Mouse (Mus musculus): Measurements from ENCODE around the gene Gapdh. TPM values are rescaled to one million over a fixed set of nuclear protein-coding genes. Genes with fewer than 3 reads are reported as not detected.

Gapdh gene
- polyA plus RNA-seq (2012; ENCODE audit: low replicate concordance) = 448 and 5,359 TPM in 2 replicates

GRCm38 (mm10) chr6:125166051-125166751 is at the start of gene Gapdh:
Gapdh (minus strand) TSS chr6:125166467.

GRCm38 (mm10) chr6:125215148-125215954 is 49.1 kb upstream of the Gapdh start, which contains the start of gene Vamp1:
Vamp1 (plus strand) TSS chr6:125215551.

GRCm38 (mm10) chr6:125191332-125192015 is 25.2 kb upstream of the Gapdh start, which contains the start of the genes Ncapd2 and Mrpl51:
Ncapd2 (minus strand) TSS chr6:125191701.
Mrpl51 (plus strand) TSS chr6:125191801.

GRCm38 (mm10) chr6:125145001-125145400 is 21.3 kb downstream of the Gapdh start, which contains the start of gene Iffo1:
Iffo1 (plus strand) TSS chr6:125145241.

GRCm38 (mm10) chr6:125131302-125132156 is 34.7 kb downstream of the Gapdh start, which contains the start of gene Nop2:
Nop2 (plus strand) TSS chr6:125131909.

Other genes starting within 250 kb of the Gapdh start
- gene Ptms, start 246.4 kb downstream of the Gapdh start, polyA plus RNA-seq (2012; ENCODE audit: low replicate concordance) = 272 and 614 TPM in 2 replicates
- gene Mlf2, start 235.1 kb downstream of the Gapdh start, polyA plus RNA-seq (2012; ENCODE audit: low replicate concordance) = 197 and 222 TPM in 2 replicates
- gene Cops7a, start 200.9 kb downstream of the Gapdh start, polyA plus RNA-seq (2012; ENCODE audit: low replicate concordance) = 25.6 and 40.3 TPM in 2 replicates
- 16.7 and 36.1 TPM in 2 replicates for gene Pianp, start 169.8 kb downstream of the Gapdh start, polyA plus RNA-seq (2012; ENCODE audit: low replicate concordance)
- 40.4 and 66.4 TPM in 2 replicates for gene Zfp384, start 157.3 kb downstream of the Gapdh start, polyA plus RNA-seq (2012; ENCODE audit: low replicate concordance)
- 8.1 and 12.1 TPM in 2 replicates for gene Ing4, start 126.7 kb downstream of the Gapdh start, polyA plus RNA-seq (2012; ENCODE audit: low replicate concordance)
- 7.7 and 14.0 TPM in 2 replicates for gene Acrbp, start 116.8 kb downstream of the Gapdh start, polyA plus RNA-seq (2012; ENCODE audit: low replicate concordance)
- 1.7 and 4.5 TPM in 2 replicates for gene Lpar5, start 98.5 kb downstream of the Gapdh start, polyA plus RNA-seq (2012; ENCODE audit: low replicate concordance)
- 91.9 and 132 TPM in 2 replicates for gene Chd4, start 70.5 kb downstream of the Gapdh start, polyA plus RNA-seq (2012; ENCODE audit: low replicate concordance)
- gene Nop2, start 34.6 kb downstream of the Gapdh start, polyA plus RNA-seq (2012; ENCODE audit: low replicate concordance) = 22.6 and 92.7 TPM in 2 replicates
- gene Iffo1, start 21.2 kb downstream of the Gapdh start, polyA plus RNA-seq (2012; ENCODE audit: low replicate concordance) = 34.4 and 64.4 TPM in 2 replicates
- 140 and 215 TPM in 2 replicates for gene Ncapd2, start 25.2 kb upstream of the Gapdh start, polyA plus RNA-seq (2012; ENCODE audit: low replicate concordance)
- gene Mrpl51, start 25.3 kb upstream of the Gapdh start, polyA plus RNA-seq (2012; ENCODE audit: low replicate concordance) = 134 and 154 TPM in 2 replicates
- 2.6 and 5.7 TPM in 2 replicates for gene Vamp1, start 49.1 kb upstream of the Gapdh start, polyA plus RNA-seq (2012; ENCODE audit: low replicate concordance)
- gene Tapbpl, start 65.4 kb upstream of the Gapdh start, polyA plus RNA-seq (2012; ENCODE audit: low replicate concordance) = 7.8 and 8.7 TPM in 2 replicates
- 4.1 and 13.9 TPM in 2 replicates for gene Cd27, start 70.5 kb upstream of the Gapdh start, polyA plus RNA-seq (2012; ENCODE audit: low replicate concordance)
- not detected in 2 replicates for gene Tuba3a, start 119.6 kb upstream of the Gapdh start, polyA plus RNA-seq (2012; ENCODE audit: low replicate concordance)
- 20.1 and 24.4 TPM in 2 replicates for gene Ltbr, start 147.4 kb upstream of the Gapdh start, polyA plus RNA-seq (2012; ENCODE audit: low replicate concordance)
- 1.5 and 4.0 TPM in 2 replicates for gene Scnn1a, start 154.2 kb upstream of the Gapdh start, polyA plus RNA-seq (2012; ENCODE audit: low replicate concordance)
- 25.3 and 103 TPM in 2 replicates for gene Tnfrsf1a, start 182.9 kb upstream of the Gapdh start, polyA plus RNA-seq (2012; ENCODE audit: low replicate concordance)
- not detected in 2 replicates for gene Plekhg6, start 214.3 kb upstream of the Gapdh start, polyA plus RNA-seq (2012; ENCODE audit: low replicate concordance)